Comparison of ENCODE assay signal across 8 mouse cellular contexts in genomic region chr11:54438366-54438781, GRCm38 (mm10). TPM values are rescaled to one million over a fixed set of nuclear protein-coding genes. Genes with fewer than 3 reads are reported as not detected.
DNase-seq lines count a peak whose midpoint lies in the region; ATAC-seq and TF ChIP-seq lines count a peak whose summit lies in the region.

No protein-coding gene starts in this region.

- no peak for TF ChIP-seq POLR2A in myocyte (IDR thresholded peaks at IDR 0.05; ENCODE audit: insufficient read length, low read depth)
- TF ChIP-seq POLR2A in testis, adult 2 months (IDR thresholded peaks at IDR 0.05; ENCODE audit: control insufficient read depth, low read depth, low read length) = no peak; the same call in 1 of the 2 replicates

- no peaks in the 10 kb centered on the region for H3K4me1 ChIP-seq in intestine, postnatal 0 days (replicated peaks; ENCODE audit: control insufficient read depth, insufficient read depth, low read length)
- peaks cover 40% of the 10 kb centered on the region for H3K4me1 ChIP-seq in liver, embryonic 13.5 days (replicated peaks)
- no peaks in the 10 kb centered on the region; the same call in 1 of the 2 replicates for H3K4me1 ChIP-seq in testis, adult 2 months (ENCODE audit: control insufficient read depth, insufficient read depth, low read length)

- H3K36me3 ChIP-seq in C2C12 (ENCODE audit: control insufficient read depth, insufficient read depth) = no peaks in the 10 kb centered on the region
- no peaks in the 10 kb centered on the region for H3K36me3 ChIP-seq in intestine, postnatal 0 days (ENCODE audit: control insufficient read depth, insufficient read depth)
- no peaks in the 10 kb centered on the region for H3K36me3 ChIP-seq in liver, embryonic 13.5 days
- H3K36me3 ChIP-seq in myocyte (ENCODE audit: control insufficient read depth, insufficient read depth) = no peaks in the 10 kb centered on the region
- no peaks in the 10 kb centered on the region for H3K36me3 ChIP-seq in testis, adult 2 months (ENCODE audit: control insufficient read depth, insufficient read depth, low read length)

- peak overlapping the region; percentile 73 for H3K4me2 ChIP-seq in intestine, postnatal 0 days (replicated peaks; ENCODE audit: low read depth)
- H3K4me2 ChIP-seq in liver, embryonic 13.5 days = peak overlapping the region; percentile 83
- H3K4me2 ChIP-seq in myocyte (ENCODE audit: low read depth) = peak overlapping the region; percentile 89

- TF ChIP-seq CTCF in C2C12 (IDR thresholded peaks at IDR 0.05; ENCODE audit: control insufficient read depth, insufficient read depth, insufficient read length) = no peak
- no peak for TF ChIP-seq CTCF in intestine, postnatal 0 days (IDR thresholded peaks at IDR 0.05; ENCODE audit: low read depth)
- no peak for TF ChIP-seq CTCF in testis, adult 2 months (IDR thresholded peaks at IDR 0.05; ENCODE audit: control insufficient read depth, insufficient read depth, insufficient replicate concordance, low read depth, low read length)

- H3K79me2 ChIP-seq in C2C12 (ENCODE audit: control insufficient read depth, insufficient read depth) (peaks cover 54% of the 10 kb centered on the region), myocyte (ENCODE audit: control insufficient read depth, insufficient read depth) (peaks cover 49% of the 10 kb centered on the region)

- H3ac ChIP-seq in C2C12 (ENCODE audit: control insufficient read depth, insufficient read length, low read depth) (peak overlapping the region; percentile 86), myocyte (ENCODE audit: control insufficient read depth, insufficient read length) (peak overlapping the region; percentile 71)

- peak; percentile 77 for ATAC-seq in intestine, postnatal 0 days
- peak; percentile 80 for ATAC-seq in liver, embryonic 13.5 days (ENCODE audit: low read depth)

- H3K4me3 ChIP-seq in C2C12 (ENCODE audit: insufficient read depth, poor library complexity, severe bottlenecking) (peak overlapping the region; percentile 83), myocyte (peak overlapping the region; percentile 71)
- peak overlapping the region; percentile 93 for H3K4me3 ChIP-seq in intestine, postnatal 0 days (ENCODE audit: low read depth, low read length)
- peak overlapping the region; percentile 97 for H3K4me3 ChIP-seq in liver, embryonic 13.5 days (replicated peaks)
- peak overlapping the region; percentile 95 for H3K4me3 ChIP-seq in testis, adult 2 months (ENCODE audit: control insufficient read depth, low read depth, low read length)

- no peaks in the 10 kb centered on the region for H3K27me3 ChIP-seq in C2C12 (ENCODE audit: control insufficient read depth, insufficient read depth, insufficient read length)
- H3K27me3 ChIP-seq in intestine, postnatal 0 days (replicated peaks; ENCODE audit: control insufficient read depth, insufficient read depth, low read length) = no peaks in the 10 kb centered on the region
- H3K27me3 ChIP-seq in liver, embryonic 13.5 days = no peaks in the 10 kb centered on the region
- H3K27me3 ChIP-seq in myocyte (ENCODE audit: control insufficient read depth, insufficient read depth, insufficient read length) = no peaks in the 10 kb centered on the region
- no peaks in the 10 kb centered on the region for H3K27me3 ChIP-seq in testis, adult 2 months (ENCODE audit: control insufficient read depth, insufficient read depth, low read length)

- WGBS in intestine, postnatal 0 days = under 1% methylated on average over 47 of the region's 47 CpGs
- WGBS in liver, embryonic 13.5 days (ENCODE audit: insufficient replicate concordance) = 0% methylated on average over 45 of the region's 47 CpGs

- peak overlapping the region; percentile 92 for H3K9ac ChIP-seq in intestine, postnatal 0 days (ENCODE audit: low read depth, low read length)
- H3K9ac ChIP-seq in liver, embryonic 13.5 days = peak overlapping the region; percentile 98

- DNase-seq in R1 (ENCODE audit: low read depth, low spot score) = peak; percentile 71
- DNase-seq in cerebellum, postnatal 4 days (ENCODE audit: low spot score in 2 of 2) = peak; percentile 35 to 47
- DNase-seq in gastrocnemius, postnatal 10 days = peak; percentile 68
- DNase-seq in liver, embryonic 13.5 days = peak; percentile 63

- peaks cover 44% of the 10 kb centered on the region for H3K79me3 ChIP-seq in C2C12 (ENCODE audit: low read depth)

- H3K27ac ChIP-seq in intestine, postnatal 0 days (ENCODE audit: low read depth, low read length) = peak overlapping the region; percentile 79
- H3K27ac ChIP-seq in liver, embryonic 13.5 days = peak overlapping the region; percentile 89
- peak overlapping the region; percentile 71 for H3K27ac ChIP-seq in testis, adult 2 months (ENCODE audit: control insufficient read depth, insufficient read depth, low read depth, low read length)

- no peaks in the 10 kb centered on the region for H3K9me3 ChIP-seq in intestine, postnatal 0 days (ENCODE audit: control insufficient read depth)
- H3K9me3 ChIP-seq in liver, embryonic 13.5 days (replicated peaks) = no peaks in the 10 kb centered on the region

TF ChIP-seq in C2C12, 6 proteins besides CTCF, POLR2A, EP300 and RAD21:
- no peak for TF ChIP-seq MYOD1 (IDR thresholded peaks at IDR 0.05; ENCODE audit: control insufficient read depth, insufficient read length, low read depth)
- TF ChIP-seq USF1 (IDR thresholded peaks at IDR 0.05; ENCODE audit: low read depth) = no peak
- TF ChIP-seq FOSL1 (IDR thresholded peaks at IDR 0.05; ENCODE audit: insufficient read depth, low read length, poor library complexity, severe bottlenecking) = no peak
- TF ChIP-seq MAX (IDR thresholded peaks at IDR 0.05) = no peak
- TF ChIP-seq CEBPB (IDR thresholded peaks at IDR 0.05; ENCODE audit: low read depth) = no peak
- no peak for TF ChIP-seq MYOG (IDR thresholded peaks at IDR 0.05; ENCODE audit: control insufficient read depth, extremely low read depth, insufficient read length)

TF ChIP-seq in myocyte, 11 proteins besides CTCF, POLR2A, EP300 and RAD21:
- TF ChIP-seq USF1 (IDR thresholded peaks at IDR 0.05; ENCODE audit: low read depth) (no peak), REST (IDR thresholded peaks at IDR 0.05; ENCODE audit: insufficient read depth, insufficient read length) (no peak), POLR2AphosphoS2 (IDR thresholded peaks at IDR 0.05; ENCODE audit: insufficient read length, low read depth) (no peak), MAX (IDR thresholded peaks at IDR 0.05; ENCODE audit: low read depth) (no peak), TCF3 (IDR thresholded peaks at IDR 0.05; ENCODE audit: insufficient read length, low read depth) (no peak), SRF (IDR thresholded peaks at IDR 0.05; ENCODE audit: control insufficient read depth, insufficient read length, low read depth) (no peak), CEBPB (IDR thresholded peaks at IDR 0.05; ENCODE audit: insufficient read depth, poor library complexity, severe bottlenecking) (no peak), MYOG (IDR thresholded peaks at IDR 0.05; ENCODE audit: control insufficient read depth in 1 of 3, insufficient read depth in 1 of 3, insufficient read length in 2 of 3, low read depth in 2 of 3) (no peak), MYOD1 (IDR thresholded peaks at IDR 0.05; ENCODE audit: control insufficient read depth in 1 of 3, insufficient read length in 2 of 3, low read depth in 2 of 3) (no peak)

RNA-seq across cellular contexts. Expression of gene Fnip1, which starts 0.4 kb away (rescaled TPM):
- polyA plus RNA-seq in C2C12 (2012; fragmentation: generic; extraction: Trizol) (2.6 TPM), myocyte (2012; fragmentation: generic; extraction: Trizol) (3.9 TPM)
- 10 to 100 TPM; 18.2 to 19.0 TPM for total RNA-seq in gastrocnemius, postnatal 10 days (2021)
- polyA plus RNA-seq in intestine, postnatal 0 days (2015; fragmentation: Nextera tagmentation; extraction: Ambion mirVana) = 5.7 and 6.0 TPM in 2 replicates
- 3.2 and 4.6 TPM in 2 replicates for polyA plus RNA-seq in liver, embryonic 13.5 days (2015; fragmentation: Nextera tagmentation; extraction: Ambion mirVana)
- 8.1 and 9.8 TPM in 2 replicates for polyA plus RNA-seq in testis, adult 2 months (2012; rRNA removed)

Comparison
In these comparisons a context has a peak if more than half of its experiments do, and no peak if none do; other contexts are left out.
1. Peak in every context shown above with its lines: DNase-seq, ATAC-seq, H3K4me3 ChIP-seq and H3K27ac ChIP-seq.